Mouse (Mus musculus) embryonic fibroblast, embryonic 13.5 days (primary cell): ENCODE measurements at regions not wholly inside any gene's neighbourhood (a gene's known extent, or its start where the extent isn't known, plus 50 kb on each side); places are given as distances from the start of the nearest gene placed in this dataset.

Experiments
- H3K27ac ChIP-seq: 2 replicates; pipeline ENCODE4 v1.5.1; 2012; ENCODE audit warnings: low read length, control low read depth, inconsistent platforms; ENCODE audit not compliant: insufficient read depth
- H3K4me1 ChIP-seq: 2 replicates; pipeline ENCODE4 v1.6.1; 2011; ENCODE audit warnings: low read length; ENCODE audit not compliant: control insufficient read depth, insufficient read depth
- H3K4me3 ChIP-seq: 2 replicates; pipeline ENCODE4 v1.5.1; 2011; ENCODE audit warnings: mild to moderate bottlenecking, control low read depth, low read length; ENCODE audit not compliant: insufficient read depth
- CTCF ChIP-seq: IDR thresholded peaks from 2 replicates; pipeline ENCODE4 v1.5.1; 2011; ENCODE audit warnings: mild to moderate bottlenecking, control low read depth, low read length, moderate library complexity, borderline replicate concordance; ENCODE audit not compliant: insufficient read depth
- POLR2A ChIP-seq: IDR thresholded peaks from 2 replicates; pipeline ENCODE4 v1.6.1; 2011; ENCODE audit warnings: low read depth, mild to moderate bottlenecking, control low read depth, low read length, moderate library complexity

DNA sequence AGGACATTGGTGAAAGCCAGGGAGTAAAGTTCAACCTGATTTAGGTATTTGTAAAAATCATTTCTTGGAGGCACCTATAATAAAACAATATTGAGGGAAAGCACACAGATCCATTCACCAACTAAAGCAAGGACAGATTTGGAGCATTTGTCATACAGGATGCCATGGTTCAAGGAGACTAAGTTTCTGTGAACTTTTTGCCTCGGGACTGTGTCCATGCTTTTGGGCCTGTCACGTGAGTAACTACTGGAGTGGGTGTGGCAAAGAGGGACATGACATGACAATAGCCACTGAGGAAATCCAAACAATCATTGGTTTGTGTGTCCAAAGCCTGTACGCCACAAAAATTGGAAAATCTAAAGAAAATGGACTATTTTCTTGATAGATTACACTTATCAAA is 241.4 kb downstream of the Ankrd50 start:
- Histone ChIP-seq H3K4me1 (no peaks in the 10 kb centered on the region), H3K27ac (no peak overlapping the region), H3K4me3 (no peak overlapping the region)
- no peak for TF ChIP-seq POLR2A
- no peak for TF ChIP-seq CTCF

DNA sequence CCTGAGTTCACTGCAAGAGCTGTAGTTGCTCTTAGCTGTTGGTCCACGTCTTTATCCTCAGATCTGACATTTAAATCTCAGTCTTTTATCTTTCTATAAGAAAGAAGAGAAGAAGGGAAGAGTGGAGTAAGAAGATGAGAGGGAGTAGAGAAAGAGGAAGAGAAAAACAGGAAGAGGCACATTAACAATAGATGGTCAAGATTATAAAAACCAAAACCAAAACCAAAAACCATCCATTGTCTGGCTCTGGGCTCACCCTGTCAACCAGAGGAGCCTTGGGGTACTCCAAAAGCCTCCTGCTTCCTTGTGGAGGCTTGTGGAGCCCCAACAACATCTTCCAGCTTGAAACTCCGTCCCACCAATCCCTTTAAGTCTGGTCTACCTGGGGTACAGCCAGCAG is 247.0 kb downstream of the Ankrd50 start:
- peaks cover 12% of the 10 kb centered on the region for H3K4me1 ChIP-seq
- no peak overlapping the region for H3K4me3 ChIP-seq
- TF ChIP-seq CTCF (no peak), POLR2A (no peak)
- H3K27ac ChIP-seq, result no peak overlapping the region

GRCm38 (mm10) chr3:38235736-38236083 is 248.9 kb downstream of the Ankrd50 start:
- no peak overlapping the region for H3K4me3 ChIP-seq
- no peak for TF ChIP-seq POLR2A
- 0 out of 2 replicates have a peak, but pooled peaks have one; percentile 9 for TF ChIP-seq CTCF
- H3K4me1 ChIP-seq, result peaks cover 12% of the 10 kb centered on the region
- H3K27ac ChIP-seq, result peak overlapping the region; percentile 46

DNA sequence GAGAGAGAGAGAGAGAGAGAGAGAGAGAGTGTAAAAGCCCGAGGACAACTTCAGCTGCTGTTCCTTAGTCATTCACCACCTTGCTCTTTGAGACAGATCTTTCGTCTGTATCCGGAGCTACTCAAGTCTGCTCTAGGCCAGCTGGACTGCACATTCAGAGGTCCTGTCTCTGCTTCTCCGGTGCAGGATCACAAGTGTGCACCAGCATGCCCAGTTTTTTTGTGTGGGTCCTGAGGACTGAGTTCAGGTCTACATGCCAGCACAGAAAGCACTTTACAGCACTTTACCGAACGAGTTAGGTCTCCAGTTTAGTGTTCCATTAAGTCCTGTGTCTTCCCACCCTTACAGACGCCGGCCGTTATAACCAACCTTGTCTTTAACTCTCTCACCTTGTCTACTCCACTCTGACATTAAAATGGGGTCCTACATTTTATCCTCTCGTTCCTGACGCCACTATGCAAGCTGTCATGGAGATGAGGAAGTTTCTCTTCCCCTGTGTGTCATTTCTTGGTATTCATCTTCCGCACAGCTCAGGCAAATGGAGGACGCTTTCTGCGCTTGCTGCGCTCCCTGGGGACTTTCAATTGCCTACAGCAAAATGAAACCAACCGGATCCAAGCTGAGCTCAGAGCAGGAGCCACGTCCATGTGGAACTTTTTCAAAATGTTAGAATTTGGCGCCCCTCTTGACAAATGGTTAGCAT is 249.5 kb downstream of the Ankrd50 start:
- peak overlapping the region; percentile 46 for H3K27ac ChIP-seq
- no peak for TF ChIP-seq POLR2A
- TF ChIP-seq CTCF, result no peak
- H3K4me1 ChIP-seq, result peaks cover 12% of the 10 kb centered on the region
- H3K4me3 ChIP-seq, result no peak overlapping the region

- peaks cover 12% of the 10 kb centered on the region for H3K4me1 ChIP-seq
- no peak overlapping the region for H3K4me3 ChIP-seq
- TF ChIP-seq POLR2A (no peak), CTCF (no peak)
- H3K27ac ChIP-seq, result no peak overlapping the region
Measured at GRCm38 (mm10) chr3:38234534-38234933, 250.1 kb downstream of the Ankrd50 start.

DNA sequence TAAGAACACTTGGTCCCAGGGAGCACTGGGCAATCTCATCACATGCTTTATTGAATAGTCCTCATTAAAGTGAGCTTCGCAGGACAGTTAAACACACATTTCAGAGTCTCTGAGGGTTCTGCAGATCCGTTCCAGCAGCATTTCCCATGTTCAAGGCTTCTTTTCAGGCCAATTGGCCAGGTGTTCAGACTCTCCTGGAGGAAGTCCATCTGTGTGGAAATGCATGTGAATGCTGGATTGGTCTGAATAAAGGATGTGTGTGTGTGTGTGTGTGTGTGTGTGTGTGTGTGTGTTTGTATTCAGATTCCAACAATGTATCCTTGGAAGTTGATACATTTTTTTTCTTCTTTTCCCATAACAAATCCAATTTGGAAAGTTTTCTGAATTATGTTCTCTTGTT is 250.6 kb downstream of the Ankrd50 start:
- Histone ChIP-seq H3K4me1 (peaks cover 12% of the 10 kb centered on the region), H3K4me3 (no peak overlapping the region), H3K27ac (no peak overlapping the region)
- TF ChIP-seq CTCF (no peak), POLR2A (no peak)

GRCm38 (mm10) chr3:38233091-38233490 is 251.6 kb downstream of the Ankrd50 start:
- Histone ChIP-seq H3K4me1 (peaks cover 12% of the 10 kb centered on the region), H3K27ac (no peak overlapping the region), H3K4me3 (no peak overlapping the region)
- no peak for TF ChIP-seq POLR2A
- TF ChIP-seq CTCF, result no peak

GRCm38 (mm10) chr3:38232111-38233076 is 252.2 kb downstream of the Ankrd50 start:
- no peak for TF ChIP-seq POLR2A
- TF ChIP-seq CTCF, result no peak
- Histone ChIP-seq H3K27ac (no peak overlapping the region), H3K4me3 (no peak overlapping the region), H3K4me1 (peaks cover 12% of the 10 kb centered on the region)

GRCm38 (mm10) chr3:38231506-38231905 is 253.1 kb downstream of the Ankrd50 start:
- H3K27ac ChIP-seq, result no peak overlapping the region
- peaks cover 12% of the 10 kb centered on the region for H3K4me1 ChIP-seq
- TF ChIP-seq POLR2A (no peak), CTCF (no peak)
- H3K4me3 ChIP-seq, result no peak overlapping the region

GRCm38 (mm10) chr3:38230796-38231195 is 253.8 kb downstream of the Ankrd50 start:
- TF ChIP-seq POLR2A (no peak), CTCF (no peak)
- no peak overlapping the region for H3K27ac ChIP-seq
- H3K4me3 ChIP-seq, result no peak overlapping the region
- peaks cover 8% of the 10 kb centered on the region for H3K4me1 ChIP-seq
